Mouse (Mus musculus): ENCODE results near the gene Depdc7. TPM values are rescaled to one million over a fixed set of nuclear protein-coding genes. Genes with fewer than 3 reads are reported as not detected.

Depdc7 gene
- not detected for total RNA-seq (2023)

DNA sequence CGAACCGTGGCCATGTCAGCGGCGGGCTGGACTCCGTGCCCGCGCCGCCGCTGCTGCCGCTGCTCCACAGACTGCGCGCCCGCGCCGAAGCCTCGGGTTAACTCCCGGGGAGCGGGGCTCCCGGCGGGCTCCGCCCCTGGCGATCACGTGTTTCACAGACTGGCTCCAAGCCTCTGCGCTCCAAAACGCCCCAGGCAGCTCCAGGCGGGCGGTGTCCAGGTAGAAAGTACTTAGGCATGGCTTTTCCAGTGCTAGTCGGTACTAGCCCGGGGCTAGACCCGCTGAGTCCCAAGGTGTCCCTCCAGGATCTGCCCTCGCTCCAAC, at the start of gene Depdc7:
TSS of gene Depdc7 (minus strand) at position 138 of the 324 bp plus-strand sequence.

DNA sequence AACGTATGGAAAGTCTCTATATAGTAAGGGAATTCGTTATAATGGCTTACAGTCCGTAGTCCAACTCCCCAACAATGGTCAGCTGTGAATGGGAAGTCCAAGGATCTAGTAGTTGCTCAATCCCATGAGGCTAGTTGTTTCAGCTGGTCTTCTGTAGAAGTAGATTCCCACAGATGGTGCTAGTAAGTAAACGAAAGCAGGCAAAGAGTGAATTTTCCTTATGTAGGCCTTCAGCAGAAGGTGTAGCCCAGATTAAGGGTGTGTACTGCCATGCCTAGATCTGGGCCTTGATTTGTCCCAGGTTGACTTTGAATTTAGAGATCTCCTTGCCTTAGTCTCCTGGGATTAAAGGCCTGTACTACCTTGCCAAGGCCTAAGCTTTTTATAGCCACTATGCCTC, 26.4 kb downstream of the Depdc7 start, which contains the start of gene Pin1rt1:
TSS of gene Pin1rt1 (minus strand) at position 101 of the 400 bp plus-strand sequence.

DNA sequence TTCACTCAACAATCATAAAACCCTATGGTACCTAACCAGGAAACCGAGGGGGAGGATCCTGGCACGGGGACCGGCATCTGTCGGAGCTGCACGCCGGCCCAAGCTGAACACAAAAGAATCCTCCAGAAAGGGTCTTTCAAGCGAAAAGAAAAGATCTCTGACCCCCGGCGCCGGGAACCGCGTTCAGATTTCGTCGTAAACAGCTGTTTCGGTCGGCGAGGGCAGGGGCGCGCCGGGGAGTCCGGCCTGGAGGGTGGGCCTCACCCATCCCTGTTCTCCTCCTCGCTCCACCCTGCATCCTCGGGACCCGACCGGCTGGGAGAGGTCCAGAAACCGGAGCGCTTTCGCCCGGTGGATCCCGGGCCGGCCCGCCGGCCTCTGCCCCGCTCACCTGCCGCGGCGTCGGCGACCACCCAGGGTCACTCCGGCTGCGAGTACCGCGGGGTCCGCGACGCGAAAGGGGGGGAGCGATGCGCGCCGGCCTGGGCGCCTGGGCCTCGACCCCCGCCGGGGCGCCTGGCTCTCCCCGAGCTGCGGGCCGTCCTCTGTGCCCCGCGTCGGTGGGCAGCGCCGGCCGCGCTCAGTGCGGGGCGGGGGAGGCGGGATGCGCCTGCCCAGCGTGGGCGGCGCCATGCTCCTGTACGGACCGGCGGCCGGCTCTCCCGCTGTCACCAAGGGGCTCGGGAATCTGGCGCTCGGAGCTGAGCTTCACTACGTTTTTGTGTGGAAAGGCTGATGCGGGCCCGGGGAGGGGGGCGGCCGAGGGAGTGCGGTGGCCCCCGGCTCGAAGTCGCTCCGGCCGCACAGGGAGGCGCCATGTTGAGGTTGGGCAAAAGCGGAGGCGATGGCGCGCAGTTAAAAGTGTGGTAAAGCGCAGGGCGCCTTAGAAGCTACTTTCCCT, 30.8 kb downstream of the Depdc7 start, which contains the start of gene Tcp11l1:
TSS of gene Tcp11l1 (minus strand) at position 585 of the 901 bp plus-strand sequence.

Other genes with a start within 250 kb of the Depdc7 start
- 52.1 TPM for gene Hipk3, start 248.4 kb downstream of the Depdc7 start, total RNA-seq (2023)
- 53.2 TPM for gene Cstf3, start 152.4 kb downstream of the Depdc7 start, total RNA-seq (2023)
- gene Tcp11l1, start 30.7 kb downstream of the Depdc7 start, total RNA-seq (2023), result 2.1 TPM
- gene Pin1rt1, start 26.5 kb downstream of the Depdc7 start, total RNA-seq (2023), result not detected
- gene Qser1, start 73.9 kb upstream of the Depdc7 start, total RNA-seq (2023), result 12.0 TPM
- 2.8 TPM for gene Prrg4, start 107.0 kb upstream of the Depdc7 start, total RNA-seq (2023)
- not detected for gene Ccdc73, start 124.9 kb upstream of the Depdc7 start, total RNA-seq (2023)